Mouse (Mus musculus) CD8-positive naive resting alpha-beta T cell, adult 2 months (primary cell): Measurements from ENCODE around the gene Akp3.

ENCODE experiments used
- DNase-seq, 2 experiments: peaks; one replicate each; pipeline ENCODE4 v3.0.0; 2022; ENCODE audit warnings: low read depth in 2 of 2, low spot score in 2 of 2

Gene Akp3

GRCm38 (mm10) chr1:87124673-87125072 lies at the start of gene Akp3:
TSS of gene Akp3 (plus strand) at chr1:87124973.
- DNase-seq, result no peak

- no peak for DNase-seq
Observed at GRCm38 (mm10) chr1:87086196-87086595, 38.6 kb upstream of the Akp3 start.

DNA sequence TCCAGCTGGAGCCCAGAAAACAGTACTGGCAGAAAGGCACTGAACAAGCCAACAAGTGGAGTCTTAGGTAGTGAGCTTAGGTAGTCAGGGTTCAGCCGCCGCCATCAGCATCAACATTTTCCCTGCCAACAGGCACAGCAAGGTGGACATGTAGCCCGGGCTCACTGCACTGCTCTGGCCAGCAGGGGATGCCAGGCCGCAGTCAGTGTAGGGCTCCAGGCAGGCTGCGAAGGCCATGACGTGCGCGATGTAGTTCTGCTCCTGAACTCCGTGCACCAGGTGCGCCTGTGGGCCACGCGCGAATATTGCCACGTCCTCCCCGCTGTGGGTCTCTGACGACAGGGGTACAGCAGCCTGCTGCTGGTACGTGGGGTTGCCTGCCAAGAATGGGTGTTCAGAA lies 37.8 kb upstream of the Akp3 start:
- DNase-seq, result no peak

DNA sequence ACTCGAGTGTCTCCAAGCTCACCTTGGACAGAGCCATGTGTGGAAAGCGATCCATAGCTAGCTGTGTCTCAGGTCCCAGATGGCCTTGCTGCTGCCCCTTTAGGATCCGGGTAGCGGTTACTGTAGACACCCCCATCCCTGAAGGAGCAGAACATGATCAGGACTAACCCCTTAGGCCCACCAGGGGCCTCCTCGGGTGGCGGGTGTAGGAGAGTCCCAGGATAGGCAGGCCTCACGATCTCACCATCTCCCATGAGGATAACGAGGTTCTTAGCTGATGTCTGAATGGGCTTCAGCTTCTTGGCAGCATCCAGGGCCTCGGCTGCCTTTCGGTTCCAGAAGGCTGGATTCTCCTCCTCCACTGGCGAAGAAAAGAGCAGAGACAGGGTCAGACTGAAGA lies 35.5 kb upstream of the Akp3 start:
- DNase-seq, result no peak

GRCm38 (mm10) chr1:87089828-87090227 lies 34.9 kb upstream of the Akp3 start, which contains the start of gene Alppl2:
TSS of gene Alppl2 (minus strand) at chr1:87089928.
- DNase-seq, result no peak

DNA sequence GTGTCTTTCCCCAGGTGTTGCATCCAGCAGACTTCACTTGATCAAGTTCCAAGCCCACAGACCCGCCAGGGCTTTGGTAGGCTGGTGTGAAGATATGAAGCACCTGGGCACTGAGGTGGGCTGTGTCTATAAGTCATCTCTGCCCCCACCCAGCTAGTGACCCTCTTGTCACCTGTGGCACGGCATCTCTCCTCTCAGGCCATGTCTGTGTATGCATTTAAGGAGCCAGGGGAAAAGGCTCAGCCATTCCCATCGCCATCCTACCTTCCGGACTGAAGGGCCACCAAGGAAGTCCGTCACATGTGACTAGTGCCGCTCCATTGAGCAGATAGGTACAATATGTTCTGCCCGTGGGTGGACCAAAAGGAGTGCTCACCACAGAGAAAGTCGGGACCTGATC lies 29.1 kb upstream of the Akp3 start:
- no peak for DNase-seq

- DNase-seq, result peak in 1 of 2 experiments; percentile 18
Observed at GRCm38 (mm10) chr1:87098358-87098975, 26.3 kb upstream of the Akp3 start.

GRCm38 (mm10) chr1:87101411-87101810 lies 23.4 kb upstream of the Akp3 start, which contains the start of gene Alpi:
TSS of gene Alpi (minus strand) at chr1:87101606.
- DNase-seq, result no peak

DNA sequence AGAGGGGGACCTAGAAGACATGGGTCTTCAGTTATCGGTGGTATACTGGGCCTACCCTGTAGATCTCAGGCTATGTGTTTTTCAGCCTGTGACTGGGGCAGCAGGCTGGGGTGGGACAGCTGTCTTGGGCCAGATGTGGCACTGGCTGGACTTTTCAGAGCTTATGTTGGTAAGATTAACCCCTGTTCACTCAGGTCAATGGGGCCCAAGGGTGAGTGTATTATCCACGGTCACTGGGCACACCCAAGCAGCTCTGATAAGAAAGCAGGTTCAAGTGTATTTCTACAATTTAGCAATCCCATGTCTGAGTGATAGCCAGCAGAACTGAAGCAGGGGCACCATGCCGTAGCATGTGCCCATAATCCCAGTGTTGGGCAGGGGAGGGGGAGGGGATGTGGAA lies 22.7 kb upstream of the Akp3 start:
- no peak for DNase-seq

- no peak for DNase-seq
Observed at GRCm38 (mm10) chr1:87103936-87104335, 20.8 kb upstream of the Akp3 start.

DNA sequence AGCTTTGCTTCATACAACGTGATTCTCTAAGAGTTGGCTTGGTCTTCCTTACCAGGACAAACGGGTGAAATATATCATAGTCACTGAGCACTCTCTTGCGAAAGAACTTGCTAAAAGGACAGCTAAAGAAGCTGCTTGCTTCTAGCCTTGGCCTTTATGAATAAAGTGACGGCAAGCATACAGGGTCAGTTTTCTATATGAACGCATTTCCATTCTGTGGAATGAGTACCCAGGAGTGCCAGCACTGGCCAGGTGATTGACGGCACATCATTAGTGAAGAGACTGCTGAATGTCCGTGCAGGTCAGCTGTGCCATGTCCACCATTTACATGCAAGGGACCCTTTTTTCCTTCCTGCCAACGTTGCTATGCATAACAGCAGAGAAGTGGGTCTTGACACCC lies 18.2 kb upstream of the Akp3 start:
- no peak for DNase-seq

- DNase-seq, result no peak
Observed at GRCm38 (mm10) chr1:87108564-87108963, 16.2 kb upstream of the Akp3 start.

GRCm38 (mm10) chr1:87111719-87112354 lies 12.9 kb upstream of the Akp3 start:
- DNase-seq, result no peak

GRCm38 (mm10) chr1:87114784-87115183 lies 10.0 kb upstream of the Akp3 start:
- no peak for DNase-seq

GRCm38 (mm10) chr1:87127206-87128030 lies 2.6 kb downstream of the Akp3 start:
- DNase-seq, result no peak

GRCm38 (mm10) chr1:87131803-87132202 lies 7.0 kb downstream of the Akp3 start:
- no peak for DNase-seq

DNA sequence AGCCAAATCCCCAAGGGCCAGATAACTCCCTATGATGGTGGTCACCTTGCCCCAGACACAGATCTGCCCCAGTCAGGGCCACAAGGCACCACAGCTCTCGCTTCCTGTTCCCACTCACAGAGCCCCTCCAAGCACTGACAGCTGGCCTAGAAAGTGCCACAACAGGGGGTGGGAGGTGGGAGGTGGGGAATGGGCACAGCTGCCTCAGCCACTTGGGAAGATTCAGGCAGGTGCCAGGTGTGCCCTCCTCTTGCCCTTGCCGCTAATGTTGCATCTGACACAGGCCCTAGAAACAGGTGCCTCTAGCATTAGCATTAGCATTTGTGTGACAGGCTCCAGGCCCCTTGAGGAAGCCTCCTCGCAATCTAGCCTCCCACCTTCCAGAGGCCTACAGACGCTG lies 16.8 kb downstream of the Akp3 start:
- no peak for DNase-seq

GRCm38 (mm10) chr1:87142456-87142855 lies 17.7 kb downstream of the Akp3 start:
- DNase-seq, result no peak

GRCm38 (mm10) chr1:87143141-87143540 lies 18.4 kb downstream of the Akp3 start:
- no peak for DNase-seq

DNA sequence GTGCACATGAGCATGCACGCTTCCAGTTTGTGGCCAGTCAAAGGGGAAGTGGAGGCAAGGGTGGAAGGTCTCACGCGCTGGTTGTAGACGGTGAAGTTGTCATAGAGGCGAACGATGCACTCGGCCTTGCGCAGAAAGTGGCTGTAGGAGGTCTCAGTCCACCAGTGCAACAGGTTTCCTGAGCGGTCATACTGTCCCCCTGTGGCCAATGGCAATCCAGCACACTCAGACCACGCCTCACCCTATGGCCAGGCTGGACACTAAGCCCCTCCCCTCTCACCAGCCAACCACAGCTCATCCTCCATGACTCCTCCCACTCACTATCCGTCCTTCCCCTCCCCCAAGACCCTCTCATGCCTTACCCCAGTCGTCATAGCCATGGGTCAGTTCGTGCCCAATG lies 24.6 kb downstream of the Akp3 start:
- no peak for DNase-seq

DNA sequence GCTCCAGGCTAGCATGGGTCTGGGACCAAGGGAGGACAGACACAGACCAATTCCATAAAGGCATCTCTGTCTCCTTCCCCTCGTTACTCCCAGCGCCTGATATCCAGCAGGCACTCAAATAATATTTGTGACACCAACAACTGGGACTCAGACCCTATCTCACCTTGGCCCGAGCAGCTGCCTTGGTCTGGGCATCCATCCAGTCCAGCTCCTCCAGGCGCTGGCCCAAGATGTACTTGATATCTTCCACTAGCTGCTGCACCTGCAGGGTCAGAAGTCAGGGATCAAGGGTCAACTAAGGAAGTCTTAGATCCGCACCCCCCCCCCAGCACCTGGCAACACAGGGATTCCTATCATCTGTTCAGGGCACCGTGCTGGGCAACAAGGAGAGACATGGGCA lies 26.5 kb downstream of the Akp3 start:
- no peak for DNase-seq
